Mouse (Mus musculus) bone marrow macrophage, adult 2 months (primary cell): ENCODE measurements at regions not wholly inside any gene's neighbourhood (a gene's known extent, or its start where the extent isn't known, plus 50 kb on each side); places are given as distances from the start of the nearest gene placed in this dataset.

Experiments
- CTCF ChIP-seq: IDR thresholded peaks from 2 replicates; pipeline ENCODE4 v1.5.1; 2012; ENCODE audit warnings: low read depth, mild to moderate bottlenecking, low read length, moderate library complexity
- POLR2A ChIP-seq: IDR thresholded peaks from 2 replicates; pipeline ENCODE4 v1.6.1; 2012; ENCODE audit warnings: mild to moderate bottlenecking, low read depth, low read length, borderline replicate concordance

GRCm38 (mm10) chr15:31676771-31677191 lies 75.1 kb downstream of the Fam173b start:
- TF ChIP-seq POLR2A, result no peak
- no peak for TF ChIP-seq CTCF
